Mouse (Mus musculus): ENCODE results near the gene Unc5c. TPM values are rescaled to one million over a fixed set of nuclear protein-coding genes. Genes with fewer than 3 reads are reported as not detected.

Gene Unc5c
- polyA plus RNA-seq, 1 experiment from 2014 or later: 10.2 TPM

DNA sequence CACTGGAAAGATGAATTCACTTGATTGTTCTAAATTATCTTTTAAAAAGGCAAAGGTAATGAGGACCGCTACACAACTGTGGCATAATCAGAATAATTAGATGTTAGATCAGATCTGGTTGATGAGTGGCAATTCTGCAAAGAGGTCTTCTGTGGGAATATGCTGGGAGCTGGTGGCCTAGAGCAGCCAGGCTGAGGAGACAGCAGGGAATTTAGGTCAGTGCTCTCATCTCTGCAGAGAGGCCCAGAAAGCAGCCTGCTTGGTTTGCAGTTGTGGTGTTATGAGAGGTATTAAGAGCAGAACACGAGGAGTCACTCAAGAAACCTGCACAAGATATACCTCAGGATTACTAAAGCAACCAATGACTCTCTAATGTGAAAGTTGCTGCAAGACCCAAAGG is 133.9 kb downstream of the Unc5c start:
- H3K27ac ChIP-seq (ENCODE audit: low read length): no peak overlapping the region
- H3K4me1 ChIP-seq (ENCODE audit: control insufficient read depth, insufficient read depth, low read length): peaks cover 12% of the 10 kb centered on the region
- no peak overlapping the region for H3K4me2 ChIP-seq (ENCODE audit: low read length)
- no peaks in the 10 kb centered on the region for H3K27me3 ChIP-seq (ENCODE audit: control insufficient read depth, insufficient read depth, low read depth, low read length)
- no peak overlapping the region for H3K4me3 ChIP-seq (ENCODE audit: low read depth, low read length)
- no peak overlapping the region for H3K9ac ChIP-seq (ENCODE audit: low read depth, low read length)
- ATAC-seq: no peak
- 90% methylated on average over 2 of the region's 2 CpGs for WGBS
- H3K9me3 ChIP-seq (replicated peaks; ENCODE audit: control insufficient read depth, low read length, poor library complexity, severe bottlenecking): no peaks in the 10 kb centered on the region
- no peaks in the 10 kb centered on the region for H3K36me3 ChIP-seq (ENCODE audit: control insufficient read depth, insufficient read depth, low read length)

DNA sequence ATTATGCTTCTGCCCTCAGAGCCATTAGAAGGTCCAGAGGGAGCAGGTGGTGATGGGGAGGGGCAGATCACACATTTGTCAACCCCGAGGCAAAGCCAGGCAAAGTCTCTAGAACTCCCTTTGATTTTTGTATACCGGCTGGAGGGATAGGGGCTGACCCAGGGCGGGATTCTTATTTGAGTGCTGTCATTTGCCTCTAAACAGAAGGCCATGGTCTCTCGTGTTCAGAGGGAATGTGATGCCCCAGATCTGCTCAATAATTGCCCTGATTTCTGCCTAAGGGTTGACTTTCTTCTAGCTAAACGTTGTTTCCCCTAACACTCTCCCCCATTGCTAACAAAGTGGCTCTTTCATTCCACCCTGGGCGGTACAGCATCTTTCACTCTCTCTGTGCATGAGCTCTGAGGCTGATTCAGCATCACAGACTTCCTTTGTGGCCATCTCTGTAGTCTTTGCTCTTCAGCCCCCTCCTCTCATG is 136.1 kb downstream of the Unc5c start:
- Histone ChIP-seq H3K36me3 (ENCODE audit: control insufficient read depth, insufficient read depth, low read length) (no peaks in the 10 kb centered on the region), H3K9ac (ENCODE audit: low read depth, low read length) (no peak overlapping the region), H3K9me3 (replicated peaks; ENCODE audit: control insufficient read depth, low read length, poor library complexity, severe bottlenecking) (no peaks in the 10 kb centered on the region), H3K4me2 (ENCODE audit: low read length) (no peak overlapping the region; the same call in 1 of the 2 replicates), H3K27ac (ENCODE audit: low read length) (0 out of 2 replicates have a peak overlapping the region, but pooled peaks have one; percentile 11), H3K4me3 (ENCODE audit: low read depth, low read length) (no peak overlapping the region), H3K4me1 (ENCODE audit: control insufficient read depth, insufficient read depth, low read length) (peaks cover 12% of the 10 kb centered on the region), H3K27me3 (ENCODE audit: control insufficient read depth, insufficient read depth, low read depth, low read length) (no peaks in the 10 kb centered on the region)
- peak; percentile 85 for ATAC-seq
- WGBS: 15% methylated on average over 6 of the region's 6 CpGs

DNA sequence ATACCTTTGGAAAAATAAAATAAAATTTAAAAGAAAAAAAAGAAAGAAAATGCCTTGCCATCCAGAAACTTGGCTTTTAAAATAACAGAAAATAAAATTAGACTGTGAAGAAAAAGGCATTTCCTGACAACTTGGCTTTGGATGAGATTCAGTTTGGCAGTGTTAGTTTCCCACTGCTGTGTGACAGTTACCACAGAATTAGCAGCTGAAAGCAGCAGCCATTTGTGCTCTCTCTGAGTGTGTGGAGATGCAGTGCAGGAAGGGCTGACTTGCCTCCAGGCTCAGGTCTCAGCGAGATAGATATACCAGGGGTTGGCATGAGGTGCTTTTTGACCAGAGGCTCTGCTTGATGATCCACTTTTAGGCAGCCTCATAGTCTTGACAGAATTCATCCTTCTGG is 151.7 kb downstream of the Unc5c start:
- H3K36me3 ChIP-seq (ENCODE audit: control insufficient read depth, insufficient read depth, low read length): no peaks in the 10 kb centered on the region
- 67% methylated on average over 1 of the region's 1 CpGs for WGBS

DNA sequence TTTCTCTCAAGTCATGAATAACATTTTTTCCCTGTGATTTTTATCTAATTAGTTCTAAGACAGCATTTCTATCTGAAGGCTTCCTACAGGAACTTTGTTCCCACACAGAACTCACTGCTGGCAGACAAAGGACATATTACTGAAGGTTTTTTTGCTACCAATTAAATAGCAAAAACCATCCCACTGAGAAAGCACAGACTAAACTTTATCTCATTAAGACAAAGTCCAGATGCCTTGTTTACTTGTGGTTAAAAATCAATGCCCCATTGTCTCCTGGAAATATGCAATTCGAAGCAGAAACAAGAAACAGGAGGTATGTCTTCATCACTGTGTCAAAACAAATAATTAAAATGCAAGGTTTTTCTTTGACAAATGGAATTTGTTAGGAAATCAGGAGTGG is 153.7 kb downstream of the Unc5c start:
- H3K9ac ChIP-seq (ENCODE audit: low read depth, low read length): no peak overlapping the region
- no peaks in the 10 kb centered on the region for H3K36me3 ChIP-seq (ENCODE audit: control insufficient read depth, insufficient read depth, low read length)
- 67% methylated on average over 1 of the region's 1 CpGs for WGBS
- no peak overlapping the region for H3K4me2 ChIP-seq (ENCODE audit: low read length)
- H3K9me3 ChIP-seq (replicated peaks; ENCODE audit: control insufficient read depth, low read length, poor library complexity, severe bottlenecking): no peaks in the 10 kb centered on the region
- no peaks in the 10 kb centered on the region for H3K27me3 ChIP-seq (ENCODE audit: control insufficient read depth, insufficient read depth, low read depth, low read length)
- no peaks in the 10 kb centered on the region for H3K4me1 ChIP-seq (ENCODE audit: control insufficient read depth, insufficient read depth, low read length)
- no peak for ATAC-seq
- H3K27ac ChIP-seq (ENCODE audit: low read length): no peak overlapping the region
- H3K4me3 ChIP-seq (ENCODE audit: low read depth, low read length): no peak overlapping the region

More for the DNA sequence above, 151.7 kb downstream of the Unc5c start:
- no peaks in the 10 kb centered on the region for H3K9me3 ChIP-seq (replicated peaks; ENCODE audit: control insufficient read depth, low read length, poor library complexity, severe bottlenecking)
- H3K4me2 ChIP-seq (ENCODE audit: low read length): no peak overlapping the region
- H3K4me3 ChIP-seq (ENCODE audit: low read depth, low read length): no peak overlapping the region
- H3K27ac ChIP-seq (ENCODE audit: low read length): no peak overlapping the region
- ATAC-seq: no peak
- no peak overlapping the region for H3K9ac ChIP-seq (ENCODE audit: low read depth, low read length)
- H3K4me1 ChIP-seq (ENCODE audit: control insufficient read depth, insufficient read depth, low read length): no peaks in the 10 kb centered on the region
- H3K27me3 ChIP-seq (ENCODE audit: control insufficient read depth, insufficient read depth, low read depth, low read length): no peaks in the 10 kb centered on the region

DNA sequence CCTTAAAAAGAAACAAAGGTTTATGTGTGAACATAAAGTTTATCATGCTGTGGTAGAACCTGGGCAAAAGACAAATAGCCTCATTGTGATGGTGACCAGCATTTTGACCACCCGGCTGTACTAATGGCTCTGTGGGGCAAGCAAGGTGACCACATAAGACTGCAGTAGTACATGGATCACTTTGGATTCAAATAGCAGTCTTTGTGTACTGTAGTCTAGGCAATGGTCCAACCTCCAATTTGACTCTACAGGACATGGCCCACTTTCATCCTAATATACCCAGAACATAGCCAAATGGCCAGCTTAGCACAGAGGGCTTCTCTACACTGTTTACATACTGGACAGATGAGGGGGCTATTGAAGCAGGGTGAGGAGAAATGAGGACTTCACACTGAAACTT is 156.5 kb downstream of the Unc5c start:
- ATAC-seq: peak; percentile 42; the same call in 1 of the 2 replicates
- WGBS: 94% methylated on average over 1 of the region's 1 CpGs
- H3K4me3 ChIP-seq (ENCODE audit: low read depth, low read length): no peak overlapping the region
- no peak overlapping the region for H3K4me2 ChIP-seq (ENCODE audit: low read length)
- no peaks in the 10 kb centered on the region for H3K36me3 ChIP-seq (ENCODE audit: control insufficient read depth, insufficient read depth, low read length)
- H3K27me3 ChIP-seq (ENCODE audit: control insufficient read depth, insufficient read depth, low read depth, low read length): no peaks in the 10 kb centered on the region
- H3K4me1 ChIP-seq (ENCODE audit: control insufficient read depth, insufficient read depth, low read length): no peaks in the 10 kb centered on the region
- H3K27ac ChIP-seq (ENCODE audit: low read length): no peak overlapping the region
- H3K9ac ChIP-seq (ENCODE audit: low read depth, low read length): no peak overlapping the region
- no peaks in the 10 kb centered on the region for H3K9me3 ChIP-seq (replicated peaks; ENCODE audit: control insufficient read depth, low read length, poor library complexity, severe bottlenecking)

DNA sequence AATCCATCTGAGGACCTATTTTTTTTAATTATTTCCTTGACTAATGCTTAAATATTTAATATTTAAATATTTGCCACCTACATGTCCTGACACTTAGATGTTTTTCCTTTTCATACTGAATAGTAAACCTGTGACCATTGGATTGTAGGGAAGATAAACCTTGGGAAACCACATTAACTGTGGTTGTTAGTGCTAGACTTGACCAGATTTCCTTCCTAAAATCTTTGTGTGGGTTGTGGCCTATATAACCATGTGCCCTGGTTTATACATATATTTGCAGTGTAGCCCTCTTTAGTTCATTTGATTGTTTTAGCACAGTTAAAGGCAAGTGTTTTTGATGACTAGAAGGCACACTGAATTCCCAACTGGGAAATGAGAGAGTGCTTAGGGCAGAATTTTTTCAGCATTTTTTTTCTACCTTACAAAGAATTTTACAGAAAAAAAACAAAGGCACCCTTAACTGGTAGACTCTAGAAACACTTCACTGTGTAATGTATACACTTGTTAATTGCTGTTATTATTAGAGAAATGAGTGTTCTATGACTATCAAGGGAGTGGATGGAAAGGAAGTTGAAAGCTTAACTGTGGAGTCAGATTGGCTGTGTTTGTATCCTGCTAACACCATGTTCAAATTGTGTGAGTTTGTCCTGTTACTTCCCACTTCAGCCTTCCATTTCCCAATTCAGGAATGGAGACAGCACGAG is 162.1 kb downstream of the Unc5c start:
- 0 out of 2 replicates have a peak, but pooled peaks cover 2% of the 10 kb centered on the region for H3K4me1 ChIP-seq (ENCODE audit: control insufficient read depth, insufficient read depth, low read length)
- no peak overlapping the region for H3K9ac ChIP-seq (ENCODE audit: low read depth, low read length)
- ATAC-seq: no peak
- H3K27ac ChIP-seq (ENCODE audit: low read length): no peak overlapping the region
- H3K27me3 ChIP-seq (ENCODE audit: control insufficient read depth, insufficient read depth, low read depth, low read length): no peaks in the 10 kb centered on the region
- no peak overlapping the region for H3K4me2 ChIP-seq (ENCODE audit: low read length)
- H3K36me3 ChIP-seq (ENCODE audit: control insufficient read depth, insufficient read depth, low read length): no peaks in the 10 kb centered on the region
- no peaks in the 10 kb centered on the region for H3K9me3 ChIP-seq (replicated peaks; ENCODE audit: control insufficient read depth, low read length, poor library complexity, severe bottlenecking)
- WGBS: 77% methylated on average over 1 of the region's 1 CpGs
- no peak overlapping the region for H3K4me3 ChIP-seq (ENCODE audit: low read depth, low read length)

DNA sequence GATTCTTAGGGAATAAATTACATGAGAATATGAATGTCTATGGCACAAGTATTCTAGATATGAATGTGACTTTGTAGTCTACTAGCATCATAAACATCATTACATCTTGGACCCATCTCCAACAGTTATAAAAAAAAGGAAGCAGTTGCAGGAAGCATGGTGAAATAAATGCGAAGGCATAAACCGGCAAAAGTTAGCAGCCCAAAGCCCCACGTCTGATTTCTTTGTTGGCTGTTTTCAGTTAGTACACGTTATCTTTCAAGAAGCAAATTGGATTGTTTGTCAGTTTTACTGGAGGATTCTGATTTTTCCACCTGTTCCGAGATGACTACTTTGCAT is 162.6 kb downstream of the Unc5c start:
- WGBS: 83% methylated on average over 5 of the region's 5 CpGs
- no peaks in the 10 kb centered on the region for H3K27me3 ChIP-seq (ENCODE audit: control insufficient read depth, insufficient read depth, low read depth, low read length)
- no peaks in the 10 kb centered on the region for H3K9me3 ChIP-seq (replicated peaks; ENCODE audit: control insufficient read depth, low read length, poor library complexity, severe bottlenecking)

DNA sequence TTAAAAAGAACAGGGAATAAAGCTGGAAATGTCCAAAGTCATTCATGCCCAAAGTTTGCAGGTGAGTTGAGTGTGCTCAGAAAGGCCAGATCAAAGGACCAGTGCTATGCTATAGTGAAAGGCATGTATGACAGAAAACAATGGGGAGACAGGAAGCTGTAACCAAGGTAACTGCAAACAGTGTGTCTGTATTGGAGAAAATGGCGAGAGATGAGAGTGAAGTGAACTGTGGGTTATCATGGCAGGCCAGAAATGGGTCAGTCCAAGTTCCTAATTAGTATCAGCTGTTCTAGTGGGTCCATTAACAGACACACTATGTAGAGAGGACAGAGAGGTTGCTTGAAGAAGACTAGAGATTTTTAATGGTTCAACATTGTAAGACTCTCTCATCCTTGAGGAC is 164.4 kb downstream of the Unc5c start:
- H3K27me3 ChIP-seq (ENCODE audit: control insufficient read depth, insufficient read depth, low read depth, low read length): no peaks in the 10 kb centered on the region
- H3K36me3 ChIP-seq (ENCODE audit: control insufficient read depth, insufficient read depth, low read length): no peaks in the 10 kb centered on the region
- no peak overlapping the region for H3K27ac ChIP-seq (ENCODE audit: low read length)
- 17% methylated on average over 1 of the region's 1 CpGs for WGBS
- ATAC-seq: no peak
- no peaks in the 10 kb centered on the region for H3K9me3 ChIP-seq (replicated peaks; ENCODE audit: control insufficient read depth, low read length, poor library complexity, severe bottlenecking)
- H3K4me2 ChIP-seq (ENCODE audit: low read length): no peak overlapping the region
- no peak overlapping the region for H3K9ac ChIP-seq (ENCODE audit: low read depth, low read length)
- 0 out of 2 replicates have a peak, but pooled peaks cover 2% of the 10 kb centered on the region for H3K4me1 ChIP-seq (ENCODE audit: control insufficient read depth, insufficient read depth, low read length)
- no peak overlapping the region for H3K4me3 ChIP-seq (ENCODE audit: low read depth, low read length)

More for the DNA sequence above, 162.6 kb downstream of the Unc5c start:
- Histone ChIP-seq H3K4me2 (ENCODE audit: low read length) (no peak overlapping the region), H3K4me1 (ENCODE audit: control insufficient read depth, insufficient read depth, low read length) (0 out of 2 replicates have a peak, but pooled peaks cover 2% of the 10 kb centered on the region), H3K4me3 (ENCODE audit: low read depth, low read length) (no peak overlapping the region), H3K27ac (ENCODE audit: low read length) (no peak overlapping the region), H3K9ac (ENCODE audit: low read depth, low read length) (no peak overlapping the region), H3K36me3 (ENCODE audit: control insufficient read depth, insufficient read depth, low read length) (no peaks in the 10 kb centered on the region)
- ATAC-seq: no peak

DNA sequence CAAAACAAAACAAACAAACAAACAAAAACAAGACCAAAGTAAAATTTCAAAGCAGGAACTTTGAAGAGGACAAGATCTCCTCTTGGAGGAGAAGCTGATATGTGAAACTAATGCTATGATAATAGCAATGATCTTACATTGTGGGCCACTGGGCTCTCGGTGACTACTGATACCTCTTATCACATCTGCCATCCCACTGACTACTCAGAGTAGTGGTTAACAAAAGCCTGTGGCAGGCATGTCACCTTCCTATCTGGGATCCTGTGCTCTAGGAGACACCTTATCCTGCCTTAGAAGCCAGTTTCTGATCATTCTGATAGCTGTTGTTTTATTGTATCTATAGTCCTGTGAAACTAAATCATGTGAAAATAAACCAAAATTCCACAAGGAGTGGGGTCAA is 172.9 kb downstream of the Unc5c start:
- Histone ChIP-seq H3K36me3 (ENCODE audit: control insufficient read depth, insufficient read depth, low read length) (no peaks in the 10 kb centered on the region), H3K27me3 (ENCODE audit: control insufficient read depth, insufficient read depth, low read depth, low read length) (no peaks in the 10 kb centered on the region), H3K27ac (ENCODE audit: low read length) (no peak overlapping the region), H3K9me3 (replicated peaks; ENCODE audit: control insufficient read depth, low read length, poor library complexity, severe bottlenecking) (no peaks in the 10 kb centered on the region), H3K4me3 (ENCODE audit: low read depth, low read length) (no peak overlapping the region), H3K4me2 (ENCODE audit: low read length) (no peak overlapping the region), H3K9ac (ENCODE audit: low read depth, low read length) (no peak overlapping the region), H3K4me1 (ENCODE audit: control insufficient read depth, insufficient read depth, low read length) (0 out of 2 replicates have a peak, but pooled peaks cover 2% of the 10 kb centered on the region)
- WGBS: 75% methylated on average over 1 of the region's 1 CpGs
- ATAC-seq: no peak

All from midbrain, embryonic 16.5 days (tissue).